Mouse (Mus musculus): ENCODE results near the gene Vmn2r97. TPM values are rescaled to one million over a fixed set of nuclear protein-coding genes. Genes with fewer than 3 reads are reported as not detected.
"Not testable (repeated sequence)": the region's sequence is repeated elsewhere in the genome, so short reads cannot be mapped to it uniquely, and the experiment has no call there.

Gene Vmn2r97
- polyA plus RNA-seq (2012; rRNA removed) = not detected in 2 replicates
- not detected in 2 replicates for polyA plus RNA-seq (2014; fragmentation: Nextera tagmentation; extraction: Ambion mirVana)

GRCm38 (mm10) chr17:18914000-18914399 lies at the start of gene Vmn2r97:
Gene Vmn2r97 (plus strand): TSS chr17:18914300.
- not testable (repeated sequence) for ATAC-seq (ENCODE audit: insufficient read depth)

GRCm38 (mm10) chr17:18882436-18882835 lies 31.7 kb upstream of the Vmn2r97 start:
- not testable (repeated sequence) for DNase-seq (ENCODE audit: low read depth in 3 of 3, low spot score in 3 of 3); H3K9me3 ChIP-seq (ENCODE audit: control insufficient read depth, low read length); H3K9ac ChIP-seq (replicated peaks); H3K36me3 ChIP-seq (replicated peaks; ENCODE audit: control insufficient read depth, insufficient read depth, low read depth); H3K27ac ChIP-seq; H3K4me2 ChIP-seq (ENCODE audit: low read depth); H3K4me3 ChIP-seq (ENCODE audit: insufficient read depth in 1 of 2, low read depth in 2 of 2, low read length in 2 of 2); ATAC-seq (ENCODE audit: insufficient read depth); H3K27me3 ChIP-seq (ENCODE audit: control insufficient read depth, insufficient read depth, low read length); H3K4me1 ChIP-seq (replicated peaks; ENCODE audit: control insufficient read depth in 2 of 2, insufficient read depth in 2 of 2, low read length in 1 of 2)
- 52% methylated on average over 1 of the region's 2 CpGs for WGBS (ENCODE audit: insufficient replicate concordance)

More at GRCm38 (mm10) chr17:18914000-18914399, at the start of gene Vmn2r97:
- DNase-seq (ENCODE audit: low read depth in 3 of 3, low spot score in 3 of 3); H3K4me1 ChIP-seq (replicated peaks; ENCODE audit: control insufficient read depth in 2 of 2, insufficient read depth in 2 of 2, low read length in 1 of 2); H3K36me3 ChIP-seq (replicated peaks; ENCODE audit: control insufficient read depth, insufficient read depth, low read depth); H3K27ac ChIP-seq; H3K9me3 ChIP-seq (ENCODE audit: control insufficient read depth, low read length); H3K27me3 ChIP-seq (ENCODE audit: control insufficient read depth, insufficient read depth, low read length); H3K4me3 ChIP-seq (ENCODE audit: insufficient read depth in 1 of 2, low read depth in 2 of 2, low read length in 2 of 2); H3K9ac ChIP-seq (replicated peaks); H3K4me2 ChIP-seq (ENCODE audit: low read depth): not testable (repeated sequence)
- 49% methylated on average over 2 of the region's 2 CpGs for WGBS (ENCODE audit: insufficient replicate concordance)

- no peaks in the 10 kb centered on the region for H3K4me1 ChIP-seq (replicated peaks; ENCODE audit: control insufficient read depth in 2 of 2, insufficient read depth in 2 of 2, low read length in 1 of 2)
- TF ChIP-seq CTCF (IDR thresholded peaks at IDR 0.05; ENCODE audit: low read depth) (no peak), EP300 (IDR thresholded peaks at IDR 0.05; ENCODE audit: low read depth) (no peak)
- DNase-seq (ENCODE audit: low read depth in 3 of 3, low spot score in 3 of 3) (no peak), ATAC-seq (ENCODE audit: insufficient read depth) (no peak)
- H3K9ac ChIP-seq (replicated peaks) = no peak overlapping the region
- H3K9me3 ChIP-seq (ENCODE audit: control insufficient read depth, low read length) = no peaks in the 10 kb centered on the region
- H3K27me3 ChIP-seq (ENCODE audit: control insufficient read depth, insufficient read depth, low read length) = no peaks in the 10 kb centered on the region
- H3K27ac ChIP-seq = no peak overlapping the region
- no peak overlapping the region for H3K4me3 ChIP-seq (ENCODE audit: insufficient read depth in 1 of 2, low read depth in 2 of 2, low read length in 2 of 2)
- H3K36me3 ChIP-seq (replicated peaks; ENCODE audit: control insufficient read depth, insufficient read depth, low read depth) = no peaks in the 10 kb centered on the region
- H3K4me2 ChIP-seq (ENCODE audit: low read depth) = no peak overlapping the region
- 58% methylated on average over 6 of the region's 6 CpGs for WGBS (ENCODE audit: insufficient replicate concordance)
Observed at GRCm38 (mm10) chr17:18889745-18890329, 24.3 kb upstream of the Vmn2r97 start.

- not testable (repeated sequence) for H3K27me3 ChIP-seq (ENCODE audit: control insufficient read depth, insufficient read depth, low read length); H3K36me3 ChIP-seq (replicated peaks; ENCODE audit: control insufficient read depth, insufficient read depth, low read depth); H3K9me3 ChIP-seq (ENCODE audit: control insufficient read depth, low read length); H3K4me1 ChIP-seq (replicated peaks; ENCODE audit: control insufficient read depth in 2 of 2, insufficient read depth in 2 of 2, low read length in 1 of 2); H3K9ac ChIP-seq (replicated peaks); H3K27ac ChIP-seq; H3K4me2 ChIP-seq (ENCODE audit: low read depth); ATAC-seq (ENCODE audit: insufficient read depth); H3K4me3 ChIP-seq (ENCODE audit: insufficient read depth in 1 of 2, low read depth in 2 of 2, low read length in 2 of 2); DNase-seq (ENCODE audit: low read depth in 3 of 3, low spot score in 3 of 3)
- 41% methylated on average over 1 of the region's 1 CpGs for WGBS (ENCODE audit: insufficient replicate concordance)
Observed at GRCm38 (mm10) chr17:18957800-18958199, 43.7 kb downstream of the Vmn2r97 start.

- Histone ChIP-seq H3K9ac (replicated peaks) (no peak overlapping the region), H3K27ac (no peak overlapping the region), H3K9me3 (ENCODE audit: control insufficient read depth, low read length) (no peaks in the 10 kb centered on the region), H3K4me1 (replicated peaks; ENCODE audit: control insufficient read depth in 2 of 2, insufficient read depth in 2 of 2, low read length in 1 of 2) (no peaks in the 10 kb centered on the region), H3K4me3 (ENCODE audit: insufficient read depth in 1 of 2, low read depth in 2 of 2, low read length in 2 of 2) (no peak overlapping the region), H3K27me3 (ENCODE audit: control insufficient read depth, insufficient read depth, low read length) (no peaks in the 10 kb centered on the region), H3K4me2 (ENCODE audit: low read depth) (no peak overlapping the region), H3K36me3 (replicated peaks; ENCODE audit: control insufficient read depth, insufficient read depth, low read depth) (no peaks in the 10 kb centered on the region)
- 64% methylated on average over 29 of the region's 29 CpGs for WGBS (ENCODE audit: insufficient replicate concordance)
- DNase-seq (ENCODE audit: low read depth in 3 of 3, low spot score in 3 of 3) (peak in 2 of 3 experiments; percentile 1 to 2), ATAC-seq (ENCODE audit: insufficient read depth) (no peak)
- TF ChIP-seq EP300 (IDR thresholded peaks at IDR 0.05; ENCODE audit: low read depth) (no peak), CTCF (IDR thresholded peaks at IDR 0.05; ENCODE audit: low read depth) (no peak)
Observed at GRCm38 (mm10) chr17:18968371-18969275, 54.5 kb downstream of the Vmn2r97 start.

Other genes with a start within 250 kb of the Vmn2r97 start
- not detected in 2 replicates for gene Vmn2r98, start 139.2 kb downstream of the Vmn2r97 start, polyA plus RNA-seq (2012; rRNA removed)
- not detected in 2 replicates for gene Vmn2r98, start 139.2 kb downstream of the Vmn2r97 start, polyA plus RNA-seq (2014; fragmentation: Nextera tagmentation; extraction: Ambion mirVana)

Data from liver, embryonic 14.5 days (tissue).